Mouse (Mus musculus) G1E (cell line): ENCODE results near the gene Mrpl55.

Experiments used
- CTCF ChIP-seq: IDR thresholded peaks from 2 replicates; pipeline ENCODE4 v1.5.1; 2012; ENCODE audit warnings: low read depth, low read length, inconsistent platforms, mixed read lengths
- GATA1 ChIP-seq: IDR thresholded peaks from 2 replicates; pipeline ENCODE4 v1.6.1; 2012; ENCODE audit warnings: borderline replicate concordance, low read length, inconsistent platforms, mixed read lengths
- GATA2 ChIP-seq: IDR thresholded peaks from 2 replicates; pipeline ENCODE4 v1.6.1; 2012; ENCODE audit warnings: low read depth, low read length, inconsistent platforms, borderline replicate concordance
- POLR2AphosphoS5 ChIP-seq: IDR thresholded peaks from 2 replicates; pipeline ENCODE4 v1.6.1; 2012; ENCODE audit warnings: low read depth, low read length, inconsistent platforms; ENCODE audit not compliant: insufficient replicate concordance
- TAL1 ChIP-seq: conservative IDR thresholded peaks from 2 replicates; pipeline ENCODE4 v1.6.1; 2012; ENCODE audit warnings: low read depth, low read length, inconsistent platforms, mixed read lengths

GRCm38 (mm10) chr11:59187706-59188105 is 14.6 kb upstream of the Mrpl55 start:
- TF ChIP-seq CTCF = no peak
- TF ChIP-seq GATA1 = no peak
- no peak for TF ChIP-seq TAL1
- no peak for TF ChIP-seq POLR2AphosphoS5
- TF ChIP-seq GATA2 = no peak
